Mouse (Mus musculus): Measurements from ENCODE around the gene Zfp706. TPM values are rescaled to one million over a fixed set of nuclear protein-coding genes. Genes with fewer than 3 reads are reported as not detected.
A peak's percentile ranks its signal among the peaks of the same experiment; 100 is the strongest.

Zfp706 gene
- polyA plus RNA-seq, 1 experiment from 2014 or later, result 448 TPM

GRCm38 (mm10) chr15:36974614-36975255 is 32.8 kb downstream of the Zfp706 start:
- H3K4me3 ChIP-seq, result no peak overlapping the region
- peaks cover 7% of the 10 kb centered on the region for H3K4me1 ChIP-seq
- H3K9me3 ChIP-seq, result no peaks in the 10 kb centered on the region
- no peak overlapping the region for H3K9ac ChIP-seq
- H3K36me3 ChIP-seq, result no peaks in the 10 kb centered on the region
- no peak overlapping the region for H3K4me2 ChIP-seq (replicated peaks)
- no peaks in the 10 kb centered on the region for H3K27me3 ChIP-seq
- WGBS, result 64% methylated on average over 6 of the region's 6 CpGs
- H3K27ac ChIP-seq, result no peak overlapping the region
- no peak for ATAC-seq (ENCODE audit: low FRiP score, low read depth)

- 86% methylated on average over 7 of the region's 7 CpGs for WGBS
- Histone ChIP-seq H3K4me1 (no peaks in the 10 kb centered on the region), H3K4me2 (replicated peaks) (no peak overlapping the region), H3K27me3 (0 out of 2 replicates have a peak, but pooled peaks cover 3% of the 10 kb centered on the region), H3K9me3 (no peaks in the 10 kb centered on the region), H3K4me3 (no peak overlapping the region), H3K36me3 (no peaks in the 10 kb centered on the region), H3K27ac (no peak overlapping the region), H3K9ac (no peak overlapping the region)
- no peak for ATAC-seq (ENCODE audit: low FRiP score, low read depth)
Observed at GRCm38 (mm10) chr15:36973714-36974113, 33.9 kb downstream of the Zfp706 start.

GRCm38 (mm10) chr15:36973290-36973689 is 34.3 kb downstream of the Zfp706 start:
- no peak for ATAC-seq (ENCODE audit: low FRiP score, low read depth)
- no peaks in the 10 kb centered on the region for H3K9me3 ChIP-seq
- H3K4me1 ChIP-seq, result no peaks in the 10 kb centered on the region
- WGBS, result 87% methylated on average over 6 of the region's 6 CpGs
- H3K36me3 ChIP-seq, result no peaks in the 10 kb centered on the region
- H3K4me2 ChIP-seq (replicated peaks), result no peak overlapping the region
- H3K9ac ChIP-seq, result no peak overlapping the region
- 0 out of 2 replicates have a peak, but pooled peaks cover 6% of the 10 kb centered on the region for H3K27me3 ChIP-seq
- H3K27ac ChIP-seq, result no peak overlapping the region
- H3K4me3 ChIP-seq, result no peak overlapping the region

- no peak overlapping the region for H3K4me3 ChIP-seq
- no peak overlapping the region for H3K9ac ChIP-seq
- no peak overlapping the region for H3K4me2 ChIP-seq (replicated peaks)
- WGBS, result 84% methylated on average over 5 of the region's 5 CpGs
- H3K36me3 ChIP-seq, result no peaks in the 10 kb centered on the region
- 0 out of 2 replicates have a peak, but pooled peaks cover 6% of the 10 kb centered on the region for H3K27me3 ChIP-seq
- ATAC-seq (ENCODE audit: low FRiP score, low read depth), result no peak
- H3K9me3 ChIP-seq, result no peaks in the 10 kb centered on the region
- no peak overlapping the region for H3K27ac ChIP-seq
- peaks cover 16% of the 10 kb centered on the region for H3K4me1 ChIP-seq
Observed at GRCm38 (mm10) chr15:36969794-36970193, 37.8 kb downstream of the Zfp706 start.

- Histone ChIP-seq H3K4me1 (peaks cover 16% of the 10 kb centered on the region), H3K27ac (no peak overlapping the region), H3K27me3 (0 out of 2 replicates have a peak, but pooled peaks cover 6% of the 10 kb centered on the region), H3K9ac (no peak overlapping the region), H3K36me3 (no peaks in the 10 kb centered on the region), H3K9me3 (no peaks in the 10 kb centered on the region), H3K4me3 (no peak overlapping the region), H3K4me2 (replicated peaks) (peak overlapping the region; percentile 58)
- ATAC-seq (ENCODE audit: low FRiP score, low read depth), result no peak
- 46% methylated on average over 1 of the region's 1 CpGs for WGBS
Observed at GRCm38 (mm10) chr15:36968295-36968694, 39.3 kb downstream of the Zfp706 start.

GRCm38 (mm10) chr15:36967381-36968211 is 40.0 kb downstream of the Zfp706 start:
- WGBS, result 36% methylated on average over 24 of the region's 24 CpGs
- Histone ChIP-seq H3K9me3 (no peaks in the 10 kb centered on the region), H3K4me1 (peaks cover 16% of the 10 kb centered on the region), H3K4me2 (replicated peaks) (peak overlapping the region; percentile 58), H3K9ac (0 out of 2 replicates have a peak overlapping the region, but pooled peaks have one; percentile 39), H3K36me3 (no peaks in the 10 kb centered on the region), H3K4me3 (peak overlapping the region; percentile 18), H3K27me3 (0 out of 2 replicates have a peak, but pooled peaks cover 6% of the 10 kb centered on the region), H3K27ac (no peak overlapping the region)
- peak; percentile 82 for ATAC-seq (ENCODE audit: low FRiP score, low read depth)

- no peaks in the 10 kb centered on the region for H3K36me3 ChIP-seq
- peak overlapping the region; percentile 18 for H3K4me3 ChIP-seq
- ATAC-seq (ENCODE audit: low FRiP score, low read depth), result no peak
- H3K9me3 ChIP-seq, result no peaks in the 10 kb centered on the region
- H3K9ac ChIP-seq, result no peak overlapping the region
- H3K4me1 ChIP-seq, result peaks cover 16% of the 10 kb centered on the region
- H3K27ac ChIP-seq, result no peak overlapping the region
- H3K4me2 ChIP-seq (replicated peaks), result peak overlapping the region; percentile 58
- WGBS, result 41% methylated on average over 7 of the region's 7 CpGs
- 0 out of 2 replicates have a peak, but pooled peaks cover 6% of the 10 kb centered on the region for H3K27me3 ChIP-seq
Observed at GRCm38 (mm10) chr15:36966940-36967339, 40.6 kb downstream of the Zfp706 start.

- no peaks in the 10 kb centered on the region for H3K36me3 ChIP-seq
- H3K27ac ChIP-seq, result no peak overlapping the region
- no peak overlapping the region for H3K9ac ChIP-seq
- no peak overlapping the region for H3K4me3 ChIP-seq
- no peaks in the 10 kb centered on the region for H3K9me3 ChIP-seq
- H3K4me1 ChIP-seq, result peaks cover 16% of the 10 kb centered on the region
- no peak for ATAC-seq (ENCODE audit: low FRiP score, low read depth)
- H3K27me3 ChIP-seq, result 0 out of 2 replicates have a peak, but pooled peaks cover 6% of the 10 kb centered on the region
- H3K4me2 ChIP-seq (replicated peaks), result no peak overlapping the region
- 76% methylated on average over 2 of the region's 2 CpGs for WGBS
Observed at GRCm38 (mm10) chr15:36966466-36966865, 41.1 kb downstream of the Zfp706 start.

GRCm38 (mm10) chr15:36965743-36966142 is 41.8 kb downstream of the Zfp706 start:
- H3K9me3 ChIP-seq, result no peaks in the 10 kb centered on the region
- no peak for ATAC-seq (ENCODE audit: low FRiP score, low read depth)
- H3K9ac ChIP-seq, result no peak overlapping the region
- H3K27me3 ChIP-seq, result 0 out of 2 replicates have a peak, but pooled peaks cover 6% of the 10 kb centered on the region
- WGBS, result 84% methylated on average over 4 of the region's 4 CpGs
- no peak overlapping the region for H3K27ac ChIP-seq
- H3K4me1 ChIP-seq, result peaks cover 16% of the 10 kb centered on the region
- no peak overlapping the region for H3K4me2 ChIP-seq (replicated peaks)
- H3K4me3 ChIP-seq, result no peak overlapping the region
- H3K36me3 ChIP-seq, result no peaks in the 10 kb centered on the region

- Histone ChIP-seq H3K9ac (no peak overlapping the region), H3K27ac (no peak overlapping the region), H3K27me3 (no peaks in the 10 kb centered on the region), H3K36me3 (no peaks in the 10 kb centered on the region), H3K4me2 (replicated peaks) (no peak overlapping the region), H3K9me3 (no peaks in the 10 kb centered on the region), H3K4me1 (peaks cover 19% of the 10 kb centered on the region), H3K4me3 (no peak overlapping the region)
- ATAC-seq (ENCODE audit: low FRiP score, low read depth), result no peak
- 82% methylated on average over 6 of the region's 6 CpGs for WGBS
Observed at GRCm38 (mm10) chr15:36962931-36963330, 44.6 kb downstream of the Zfp706 start.

- Histone ChIP-seq H3K27me3 (no peaks in the 10 kb centered on the region), H3K9ac (no peak overlapping the region), H3K4me2 (replicated peaks) (no peak overlapping the region), H3K4me1 (peaks cover 4% of the 10 kb centered on the region; the same call in 1 of the 2 replicates), H3K27ac (no peak overlapping the region), H3K36me3 (no peaks in the 10 kb centered on the region), H3K9me3 (0 out of 2 replicates have a peak, but pooled peaks cover 4% of the 10 kb centered on the region), H3K4me3 (no peak overlapping the region)
- no peak for ATAC-seq (ENCODE audit: low FRiP score, low read depth)
- WGBS, result 82% methylated on average over 4 of the region's 4 CpGs
Observed at GRCm38 (mm10) chr15:36960876-36961237, 46.7 kb downstream of the Zfp706 start.
